Mouse (Mus musculus) bone marrow macrophage, adult 2 months (primary cell): ENCODE data around the gene Oat.

ENCODE experiments used
- CTCF ChIP-seq: IDR thresholded peaks from 2 replicates; pipeline ENCODE4 v1.5.1; 2012; ENCODE audit warnings: low read depth, mild to moderate bottlenecking, low read length, moderate library complexity
- POLR2A ChIP-seq: IDR thresholded peaks from 2 replicates; pipeline ENCODE4 v1.6.1; 2012; ENCODE audit warnings: mild to moderate bottlenecking, low read depth, low read length, borderline replicate concordance

DNA sequence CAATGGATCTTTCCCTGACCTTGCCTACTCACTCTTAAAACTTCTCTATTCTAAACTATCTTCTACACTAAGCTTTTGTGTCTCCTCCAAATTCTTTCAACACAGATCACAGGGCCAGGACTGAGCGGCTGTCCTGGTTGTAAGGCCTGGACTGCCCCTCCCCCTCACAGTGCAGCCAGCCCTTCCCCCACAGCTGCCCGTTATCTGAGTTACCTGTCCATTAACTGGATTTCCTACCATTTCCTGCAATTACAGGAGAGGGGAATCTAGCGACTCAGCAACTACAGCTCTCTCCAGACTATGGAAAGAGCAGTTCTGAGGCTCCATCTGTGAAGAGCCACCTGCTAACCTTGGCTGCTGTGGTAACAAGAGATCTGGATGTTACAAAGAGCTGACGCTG lies 20.3 kb downstream of the Oat start:
- TF ChIP-seq POLR2A = no peak
- no peak for TF ChIP-seq CTCF
